Mouse (Mus musculus) brain, adult 2 months (tissue): ENCODE measurements around the gene Usp47.
"Not testable (repeated sequence)": the region's sequence is repeated elsewhere in the genome, so short reads cannot be mapped to it uniquely, and the experiment has no call there.

Experiments
- DNase-seq: peaks from one replicate; pipeline ENCODE4 v3.0.0; 2011; ENCODE audit warnings: low read depth, low spot score

Usp47 gene

GRCm38 (mm10) chr7:112040271-112040670 is 17.0 kb downstream of the Usp47 start:
- DNase-seq, result no peak

GRCm38 (mm10) chr7:112042758-112043157 is 19.5 kb downstream of the Usp47 start:
- no peak for DNase-seq

DNA sequence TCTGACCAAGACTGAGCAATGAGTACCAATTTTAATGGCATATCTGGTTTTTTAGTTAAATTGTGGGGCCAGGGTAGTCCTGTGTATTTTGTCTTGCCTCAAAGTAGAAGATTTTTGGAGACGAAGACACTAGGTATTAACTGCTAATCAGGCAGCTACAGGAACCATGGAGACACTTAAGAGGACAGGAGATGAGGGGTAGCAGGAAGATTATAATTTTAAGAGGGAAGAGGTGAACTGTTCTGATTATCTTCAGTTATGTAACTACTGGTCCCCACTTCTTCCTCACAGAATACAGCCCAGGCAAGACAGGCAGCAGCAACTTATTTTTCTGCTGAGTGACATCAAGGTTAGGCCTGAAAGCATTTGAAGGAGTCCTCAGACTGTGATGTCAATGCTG is 21.9 kb downstream of the Usp47 start:
- DNase-seq, result no peak

GRCm38 (mm10) chr7:112045794-112046388 is 22.6 kb downstream of the Usp47 start:
- no peak for DNase-seq

- no peak for DNase-seq
Observed at GRCm38 (mm10) chr7:112048643-112049042, 25.3 kb downstream of the Usp47 start.

DNA sequence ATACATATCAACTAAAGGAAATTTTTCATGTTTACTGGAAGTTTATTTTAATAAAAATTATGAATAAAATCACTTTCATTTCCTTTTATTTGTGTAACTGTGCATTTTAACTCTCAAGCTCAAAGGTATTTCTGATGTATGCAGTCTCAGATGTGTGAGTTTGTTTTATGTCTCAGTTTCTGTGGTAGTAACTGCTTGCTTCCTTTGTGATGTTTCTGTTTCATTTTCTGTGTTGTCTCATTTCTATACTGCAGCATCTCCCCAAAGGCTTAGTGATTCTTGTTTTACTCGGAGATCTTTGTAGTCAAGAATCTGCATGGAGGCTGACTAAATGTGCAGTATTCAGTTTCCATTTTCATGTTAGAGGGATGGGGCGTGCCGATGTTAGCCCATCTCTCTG is 30.4 kb downstream of the Usp47 start:
- DNase-seq, result no peak

- DNase-seq, result peak; percentile 12
Observed at GRCm38 (mm10) chr7:112055901-112056625, 32.8 kb downstream of the Usp47 start.

DNA sequence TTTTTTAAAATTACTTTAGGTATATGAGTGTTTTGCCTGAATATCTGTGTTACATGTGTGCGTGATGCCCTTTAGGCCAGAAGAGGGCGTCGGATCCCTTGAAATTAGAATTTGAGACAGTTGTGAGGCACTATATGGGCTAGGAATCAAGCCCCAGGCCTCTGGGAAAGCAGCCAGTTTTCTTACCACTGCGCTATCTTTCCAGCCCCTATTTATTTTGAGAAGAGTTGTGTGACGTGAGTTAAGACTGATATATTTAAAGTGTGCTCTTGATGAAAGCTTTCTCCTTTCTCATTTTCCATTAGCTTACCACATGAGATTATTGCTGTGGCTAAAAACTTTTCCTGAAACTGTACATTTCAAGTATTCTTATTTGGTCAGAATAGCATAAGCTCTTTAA is 51.6 kb downstream of the Usp47 start:
- DNase-seq, result no peak

DNA sequence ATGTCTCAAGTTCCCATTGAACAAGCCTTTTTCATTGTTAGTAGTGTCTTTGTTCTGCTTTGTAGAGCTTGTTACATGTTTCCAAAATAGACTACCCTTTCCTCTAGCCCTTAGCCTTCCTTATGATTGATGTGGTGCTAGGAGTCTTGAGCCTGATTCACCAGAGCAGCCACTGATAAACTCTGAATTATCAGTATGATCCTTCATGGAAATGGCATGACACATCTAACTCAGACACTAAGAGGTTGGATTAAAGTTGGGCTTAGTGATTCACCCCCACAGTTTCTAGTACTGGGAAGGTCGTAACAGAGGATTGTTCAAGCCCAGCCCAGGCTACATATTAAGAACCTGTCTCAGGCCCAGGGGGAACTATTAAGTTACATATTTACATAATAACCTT is 59.3 kb downstream of the Usp47 start:
- DNase-seq, result no peak

DNA sequence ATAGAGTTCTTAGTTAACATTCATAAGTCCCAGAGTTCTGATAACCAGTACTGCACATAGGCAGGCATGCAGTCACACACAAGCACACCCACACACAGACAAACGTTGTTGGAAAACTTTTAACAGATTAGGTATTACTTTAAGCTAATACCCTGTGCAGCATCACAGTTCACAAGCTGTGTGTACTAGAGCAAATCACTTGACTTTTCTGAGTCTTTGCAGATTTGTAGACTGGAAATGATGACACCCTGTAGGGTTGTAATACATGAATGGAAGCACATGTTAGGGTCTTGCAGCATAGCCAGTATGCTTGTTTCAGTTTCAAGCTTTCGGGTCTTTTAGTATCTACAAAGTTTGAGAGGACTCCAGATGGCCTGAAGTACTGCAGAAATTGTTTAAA is 60.9 kb downstream of the Usp47 start:
- DNase-seq, result no peak

DNA sequence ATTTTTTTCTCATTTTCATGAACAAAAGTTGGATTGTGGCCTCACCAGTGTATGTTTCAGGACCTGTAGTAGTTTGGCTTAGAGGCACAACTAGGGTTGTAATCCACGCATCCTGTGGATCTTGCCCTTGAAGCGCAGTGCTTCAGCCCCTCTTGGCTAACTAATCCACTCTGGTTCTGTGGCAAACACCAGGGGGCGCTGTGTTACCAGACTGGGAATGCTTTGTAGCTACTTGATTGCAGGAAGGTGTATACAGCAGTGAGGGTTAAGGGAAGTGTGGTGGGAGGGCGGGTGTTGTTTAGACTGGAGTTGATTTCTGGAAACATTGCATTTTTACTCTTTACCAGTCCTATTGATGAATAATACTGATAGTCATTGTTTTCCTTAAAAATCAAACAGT is 61.8 kb downstream of the Usp47 start:
- peak; percentile 90 for DNase-seq

- DNase-seq, result no peak
Observed at GRCm38 (mm10) chr7:112086186-112086585, 62.9 kb downstream of the Usp47 start.

- DNase-seq, result not testable (repeated sequence)
Observed at GRCm38 (mm10) chr7:112094923-112095322, 71.6 kb downstream of the Usp47 start.

DNA sequence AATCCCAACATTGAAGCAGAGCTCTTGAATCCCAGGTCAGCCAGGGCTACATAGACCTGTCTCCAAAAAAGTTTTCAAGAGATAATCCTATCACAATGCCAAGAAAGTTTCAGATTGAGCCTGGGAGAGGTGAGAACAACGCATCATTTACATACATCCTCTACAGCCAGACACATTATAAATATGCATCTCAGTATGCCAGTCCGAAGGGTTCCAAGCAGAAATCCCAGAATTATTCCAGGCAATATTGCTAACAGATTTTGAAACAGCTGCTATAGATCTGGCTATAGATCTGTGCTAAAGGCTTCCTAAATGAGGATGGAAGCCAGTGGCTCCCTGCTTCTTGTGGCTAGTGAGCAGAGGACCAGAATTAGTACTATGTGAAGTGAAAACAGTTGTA is 77.6 kb downstream of the Usp47 start:
- peak; percentile 43 for DNase-seq

GRCm38 (mm10) chr7:112102933-112103332 is 79.6 kb downstream of the Usp47 start:
- no peak for DNase-seq

DNA sequence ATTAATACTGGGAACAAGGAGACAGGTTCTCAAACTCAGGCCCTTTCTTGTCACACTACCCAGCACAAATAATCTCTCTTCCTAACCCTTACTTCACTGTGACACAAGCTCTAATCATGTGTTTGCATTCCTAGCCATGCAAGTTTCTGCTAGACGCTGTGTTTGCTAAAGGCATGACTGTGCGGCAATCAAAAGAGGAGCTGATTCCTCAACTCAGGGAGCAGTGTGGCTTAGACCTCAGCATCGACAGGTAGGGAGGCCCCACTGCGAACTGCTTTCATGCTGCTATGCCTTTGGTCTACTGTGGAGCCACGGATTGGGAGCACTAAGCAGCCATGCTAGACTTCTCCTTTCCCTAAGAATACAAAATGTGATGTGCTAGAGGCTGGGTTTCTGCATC is 80.5 kb downstream of the Usp47 start:
- DNase-seq, result no peak

- DNase-seq, result no peak
Observed at GRCm38 (mm10) chr7:112108757-112109156, 85.5 kb downstream of the Usp47 start.

GRCm38 (mm10) chr7:112110638-112111372 is 87.5 kb downstream of the Usp47 start:
- DNase-seq, result no peak

GRCm38 (mm10) chr7:112117501-112117900 is 94.2 kb downstream of the Usp47 start:
- no peak for DNase-seq

- DNase-seq, result no peak
Observed at GRCm38 (mm10) chr7:112118086-112118485, 94.8 kb downstream of the Usp47 start.

- DNase-seq, result no peak
Observed at GRCm38 (mm10) chr7:112119248-112119647, 95.9 kb downstream of the Usp47 start.

GRCm38 (mm10) chr7:112120861-112121810 is 97.8 kb downstream of the Usp47 start:
- peak; percentile 66 for DNase-seq
